Mouse (Mus musculus) hindbrain, embryonic 15.5 days (tissue): ENCODE measurements around the gene Serpine1. TPM values are rescaled to one million over a fixed set of nuclear protein-coding genes. Genes with fewer than 3 reads are reported as not detected.

Experiments
- ATAC-seq: fragments of 200-750 bp; cut with Nextera tagmentation; 2 replicates; pipeline ENCODE4 v1.8.0; 2017; ENCODE audit warnings: low read depth, moderate number of reproducible peaks, moderate TSS enrichment; ENCODE audit not compliant: low FRiP score
- H3K27ac ChIP-seq: fragments of 300-500 bp; sonication (generic); replicated peaks from 2 replicates; pipeline ENCODE4 v1.5.1; 2015; ENCODE audit warnings: mild to moderate bottlenecking, inconsistent platforms
- H3K27me3 ChIP-seq: fragments of 300-500 bp; sonication (generic); 2 replicates; pipeline ENCODE4 v1.6.1; 2015; ENCODE audit warnings: control low read depth, inconsistent platforms
- H3K36me3 ChIP-seq: fragments of 300-500 bp; sonication (generic); 2 replicates; pipeline ENCODE4 v1.6.1; 2015; ENCODE audit warnings: control low read depth, inconsistent platforms
- H3K4me1 ChIP-seq: fragments of 300-500 bp; sonication (generic); replicated peaks from 2 replicates; pipeline ENCODE4 v1.6.1; 2015; ENCODE audit warnings: control low read depth, inconsistent platforms
- H3K4me2 ChIP-seq: fragments of 300-500 bp; sonication (generic); 2 replicates; pipeline ENCODE4 v1.6.1; 2015; ENCODE audit warnings: moderate library complexity, mild to moderate bottlenecking, inconsistent platforms
- H3K4me3 ChIP-seq: fragments of 300-500 bp; sonication (generic); 2 replicates; pipeline ENCODE4 v1.5.1; 2015; ENCODE audit warnings: mild to moderate bottlenecking, inconsistent platforms
- H3K9ac ChIP-seq: fragments of 300-500 bp; sonication (generic); 2 replicates; pipeline ENCODE4 v1.6.1; 2015; ENCODE audit warnings: inconsistent platforms
- H3K9me3 ChIP-seq: fragments of 300-500 bp; sonication (generic); 2 replicates; pipeline ENCODE4 v1.6.1; 2016; ENCODE audit warnings: control low read depth, inconsistent platforms
- WGBS: fragments of 180-500 bp; shearing (Covaris S2); methylation state at CpG from one replicate; pipeline ENCODE4 v1.1.7; 2015; 5-methylcytosine and 5-hydroxymethylcytosine counted together
- polyA plus RNA-seq: library from polyadenylated mRNA; unstranded; fragments of >200 nt; fragmentation: Nextera tagmentation; extraction: Ambion mirVana; gene quantifications from 2 replicates; pipeline ENCODE4 v1.2.1, GENCODE M21; 2015

The Serpine1 gene
- polyA plus RNA-seq, 1 experiment from 2014 or later: 0.29 TPM

GRCm38 (mm10) chr5:137108111-137108510, 36.0 kb upstream of the Serpine1 start:
- no peak for ATAC-seq
- Histone ChIP-seq H3K4me1 (peaks cover 8% of the 10 kb centered on the region), H3K9me3 (no peaks in the 10 kb centered on the region), H3K27ac (no peak overlapping the region), H3K27me3 (no peaks in the 10 kb centered on the region), H3K9ac (no peak overlapping the region), H3K4me2 (no peak overlapping the region), H3K36me3 (no peaks in the 10 kb centered on the region), H3K4me3 (no peak overlapping the region)
- 66% methylated on average over 6 of the region's 6 CpGs for WGBS

- H3K9me3 ChIP-seq: no peaks in the 10 kb centered on the region
- no peak overlapping the region for H3K4me2 ChIP-seq
- no peaks in the 10 kb centered on the region for H3K27me3 ChIP-seq
- no peak for ATAC-seq
- WGBS: 86% methylated on average over 8 of the region's 8 CpGs
- no peaks in the 10 kb centered on the region for H3K36me3 ChIP-seq
- no peak overlapping the region for H3K27ac ChIP-seq
- no peak overlapping the region for H3K9ac ChIP-seq
- H3K4me3 ChIP-seq: no peak overlapping the region
- peaks cover 12% of the 10 kb centered on the region for H3K4me1 ChIP-seq
Measured at GRCm38 (mm10) chr5:137107670-137108069, 35.6 kb upstream of the Serpine1 start.

- H3K4me3 ChIP-seq: no peak overlapping the region; the same call in 1 of the 2 replicates
- no peak overlapping the region for H3K27ac ChIP-seq
- no peak overlapping the region for H3K9ac ChIP-seq
- H3K36me3 ChIP-seq: no peaks in the 10 kb centered on the region
- H3K4me1 ChIP-seq: peaks cover 13% of the 10 kb centered on the region
- ATAC-seq: peak; percentile 66
- no peaks in the 10 kb centered on the region for H3K9me3 ChIP-seq
- 6% methylated on average over 6 of the region's 6 CpGs for WGBS
- H3K27me3 ChIP-seq: no peaks in the 10 kb centered on the region
- H3K4me2 ChIP-seq: peak overlapping the region; percentile 45
Measured at GRCm38 (mm10) chr5:137107024-137107423, 35.0 kb upstream of the Serpine1 start.

- no peaks in the 10 kb centered on the region for H3K9me3 ChIP-seq
- no peak overlapping the region for H3K9ac ChIP-seq
- H3K36me3 ChIP-seq: no peaks in the 10 kb centered on the region
- peaks cover 13% of the 10 kb centered on the region for H3K4me1 ChIP-seq
- H3K27me3 ChIP-seq: no peaks in the 10 kb centered on the region
- H3K27ac ChIP-seq: no peak overlapping the region
- H3K4me2 ChIP-seq: no peak overlapping the region
- 76% methylated on average over 4 of the region's 4 CpGs for WGBS
- no peak overlapping the region for H3K4me3 ChIP-seq
- ATAC-seq: no peak
Measured at GRCm38 (mm10) chr5:137106434-137106833, 34.4 kb upstream of the Serpine1 start.

- Histone ChIP-seq H3K4me3 (no peak overlapping the region), H3K9me3 (no peaks in the 10 kb centered on the region), H3K9ac (no peak overlapping the region), H3K4me1 (peaks cover 13% of the 10 kb centered on the region), H3K27ac (no peak overlapping the region), H3K36me3 (no peaks in the 10 kb centered on the region), H3K27me3 (no peaks in the 10 kb centered on the region), H3K4me2 (no peak overlapping the region)
- ATAC-seq: no peak
- 94% methylated on average over 2 of the region's 2 CpGs for WGBS
Measured at GRCm38 (mm10) chr5:137103969-137104368, 31.9 kb upstream of the Serpine1 start.

- ATAC-seq: no peak
- 62% methylated on average over 28 of the region's 28 CpGs for WGBS
- no peaks in the 10 kb centered on the region for H3K27me3 ChIP-seq
- peaks cover 13% of the 10 kb centered on the region for H3K4me1 ChIP-seq
- H3K9ac ChIP-seq: no peak overlapping the region
- H3K4me2 ChIP-seq: 0 out of 2 replicates have a peak overlapping the region, but pooled peaks have one; percentile 7
- no peaks in the 10 kb centered on the region for H3K9me3 ChIP-seq
- H3K36me3 ChIP-seq: no peaks in the 10 kb centered on the region
- H3K27ac ChIP-seq: no peak overlapping the region
- H3K4me3 ChIP-seq: no peak overlapping the region
Measured at GRCm38 (mm10) chr5:137102575-137103522, 30.8 kb upstream of the Serpine1 start.

- 79% methylated on average over 10 of the region's 10 CpGs for WGBS
- Histone ChIP-seq H3K4me3 (no peak overlapping the region), H3K9me3 (no peaks in the 10 kb centered on the region), H3K4me2 (no peak overlapping the region), H3K27me3 (no peaks in the 10 kb centered on the region), H3K36me3 (no peaks in the 10 kb centered on the region), H3K9ac (no peak overlapping the region), H3K27ac (no peak overlapping the region), H3K4me1 (peaks cover 13% of the 10 kb centered on the region)
- no peak for ATAC-seq
Measured at GRCm38 (mm10) chr5:137102078-137102477, 30.0 kb upstream of the Serpine1 start.

- Histone ChIP-seq H3K9ac (no peak overlapping the region), H3K27ac (no peak overlapping the region), H3K9me3 (no peaks in the 10 kb centered on the region), H3K27me3 (no peaks in the 10 kb centered on the region), H3K4me1 (peaks cover 8% of the 10 kb centered on the region), H3K4me2 (no peak overlapping the region), H3K36me3 (no peaks in the 10 kb centered on the region), H3K4me3 (no peak overlapping the region)
- 73% methylated on average over 4 of the region's 4 CpGs for whole genome bisulfite sequencing
- ATAC-seq: no peak
Measured at GRCm38 (mm10) chr5:137100660-137101059, 28.6 kb upstream of the Serpine1 start.

GRCm38 (mm10) chr5:137098418-137098817, 26.4 kb upstream of the Serpine1 start:
- Histone ChIP-seq H3K27me3 (no peaks in the 10 kb centered on the region), H3K36me3 (no peaks in the 10 kb centered on the region), H3K4me3 (no peak overlapping the region), H3K4me1 (peaks cover 8% of the 10 kb centered on the region), H3K9me3 (no peaks in the 10 kb centered on the region), H3K27ac (no peak overlapping the region), H3K9ac (no peak overlapping the region), H3K4me2 (no peak overlapping the region)
- 84% methylated on average over 11 of the region's 11 CpGs for WGBS
- ATAC-seq: no peak

GRCm38 (mm10) chr5:137096037-137096436, 24.0 kb upstream of the Serpine1 start:
- H3K9ac ChIP-seq: no peak overlapping the region
- ATAC-seq: no peak
- no peaks in the 10 kb centered on the region for H3K4me1 ChIP-seq
- H3K4me3 ChIP-seq: no peak overlapping the region
- no peak overlapping the region for H3K27ac ChIP-seq
- 81% methylated on average over 1 of the region's 1 CpGs for WGBS
- H3K27me3 ChIP-seq: no peaks in the 10 kb centered on the region
- no peak overlapping the region for H3K4me2 ChIP-seq
- no peaks in the 10 kb centered on the region for H3K9me3 ChIP-seq
- H3K36me3 ChIP-seq: no peaks in the 10 kb centered on the region

GRCm38 (mm10) chr5:137095135-137095534, 23.1 kb upstream of the Serpine1 start:
- H3K27me3 ChIP-seq: no peaks in the 10 kb centered on the region
- H3K36me3 ChIP-seq: no peaks in the 10 kb centered on the region
- ATAC-seq: no peak
- H3K4me2 ChIP-seq: no peak overlapping the region
- H3K27ac ChIP-seq: no peak overlapping the region
- H3K9ac ChIP-seq: no peak overlapping the region
- whole genome bisulfite sequencing: 87% methylated on average over 10 of the region's 10 CpGs
- no peaks in the 10 kb centered on the region for H3K4me1 ChIP-seq
- no peak overlapping the region for H3K4me3 ChIP-seq
- H3K9me3 ChIP-seq: no peaks in the 10 kb centered on the region

GRCm38 (mm10) chr5:137093720-137094119, 21.7 kb upstream of the Serpine1 start:
- Histone ChIP-seq H3K27me3 (no peaks in the 10 kb centered on the region), H3K4me3 (no peak overlapping the region), H3K36me3 (no peaks in the 10 kb centered on the region), H3K9me3 (no peaks in the 10 kb centered on the region), H3K4me2 (no peak overlapping the region), H3K27ac (no peak overlapping the region), H3K9ac (no peak overlapping the region), H3K4me1 (no peaks in the 10 kb centered on the region)
- 82% methylated on average over 9 of the region's 9 CpGs for WGBS
- no peak for ATAC-seq
